Mouse (Mus musculus): ENCODE results near the gene Prrxl1.

Prrxl1 gene

DNA sequence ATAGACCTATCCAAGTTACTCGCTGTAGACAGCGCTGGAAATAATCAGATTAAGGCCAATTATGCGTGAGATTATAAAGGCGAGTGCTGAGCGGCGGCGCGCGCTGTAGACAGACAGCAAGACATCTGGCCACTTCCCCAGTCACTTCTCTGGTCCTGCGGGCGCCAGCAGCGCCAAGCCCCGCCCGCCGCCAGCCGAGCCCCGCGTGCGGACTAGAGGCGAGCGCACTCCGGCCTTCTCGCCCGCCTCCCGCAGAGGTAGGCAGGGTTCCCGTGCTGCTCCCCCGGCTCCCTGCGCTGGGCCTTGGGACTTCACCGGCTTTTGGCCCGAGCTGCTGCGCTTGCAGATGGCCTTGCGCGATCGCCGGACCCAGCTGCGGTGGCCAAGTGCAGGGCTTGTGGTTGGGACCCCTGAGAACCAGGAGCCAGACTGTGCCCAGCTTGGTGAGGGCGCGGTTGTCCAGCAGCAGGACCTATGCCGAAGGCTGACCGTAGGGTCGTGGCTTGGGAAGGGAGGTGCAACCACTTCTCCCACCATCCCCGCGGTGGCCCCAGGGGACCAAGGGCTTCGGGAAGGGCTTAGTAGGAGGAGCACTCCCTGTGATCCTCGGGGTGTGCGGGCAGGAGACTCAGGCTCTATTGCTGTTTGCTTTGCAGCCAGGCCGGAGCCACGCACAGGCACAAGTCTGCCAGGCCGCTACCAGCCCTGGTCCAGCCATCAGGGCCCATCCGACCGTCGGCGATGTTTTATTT lies at the start of gene Prrxl1:
Prrxl1 (plus strand) TSS at position 118 of the 752 bp plus-strand sequence.
- DNase-seq: peak; percentile 51

GRCm38 (mm10) chr14:32551854-32552253 lies 47.4 kb upstream of the Prrxl1 start:
- DNase-seq: no peak

DNA sequence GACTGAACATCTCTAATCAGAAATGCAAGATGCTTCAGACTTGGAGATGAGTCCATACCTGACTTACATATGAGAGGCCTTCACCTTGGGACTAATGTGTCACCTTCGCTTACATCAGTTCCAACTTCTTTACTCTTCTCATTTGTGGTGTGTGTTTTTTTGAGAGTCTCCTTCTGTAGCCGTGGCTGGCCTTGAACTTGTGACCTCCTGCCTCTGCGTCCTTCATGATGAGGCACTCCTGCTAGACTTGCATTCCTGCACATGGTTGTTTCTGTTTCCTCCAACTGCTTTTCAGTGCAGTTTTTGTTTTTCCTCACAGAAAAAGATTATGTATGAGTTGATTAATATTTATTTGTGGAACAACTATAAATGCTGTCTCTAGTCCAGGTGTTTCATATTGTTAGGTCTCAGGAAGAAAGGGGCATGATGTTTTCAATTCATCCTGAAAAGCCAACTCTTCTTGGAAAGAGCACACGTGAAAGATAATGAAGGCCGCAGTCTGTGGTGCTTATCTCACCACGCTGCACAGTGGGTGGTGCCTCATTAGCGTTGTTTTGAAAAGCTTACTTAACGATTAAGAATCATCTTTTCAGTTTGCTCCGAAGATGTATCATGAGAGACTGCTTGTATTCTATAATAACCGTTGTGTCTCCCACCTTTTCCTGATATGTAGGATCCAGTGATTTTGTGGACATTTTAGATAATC lies 45.9 kb upstream of the Prrxl1 start:
- no peak for DNase-seq

DNA sequence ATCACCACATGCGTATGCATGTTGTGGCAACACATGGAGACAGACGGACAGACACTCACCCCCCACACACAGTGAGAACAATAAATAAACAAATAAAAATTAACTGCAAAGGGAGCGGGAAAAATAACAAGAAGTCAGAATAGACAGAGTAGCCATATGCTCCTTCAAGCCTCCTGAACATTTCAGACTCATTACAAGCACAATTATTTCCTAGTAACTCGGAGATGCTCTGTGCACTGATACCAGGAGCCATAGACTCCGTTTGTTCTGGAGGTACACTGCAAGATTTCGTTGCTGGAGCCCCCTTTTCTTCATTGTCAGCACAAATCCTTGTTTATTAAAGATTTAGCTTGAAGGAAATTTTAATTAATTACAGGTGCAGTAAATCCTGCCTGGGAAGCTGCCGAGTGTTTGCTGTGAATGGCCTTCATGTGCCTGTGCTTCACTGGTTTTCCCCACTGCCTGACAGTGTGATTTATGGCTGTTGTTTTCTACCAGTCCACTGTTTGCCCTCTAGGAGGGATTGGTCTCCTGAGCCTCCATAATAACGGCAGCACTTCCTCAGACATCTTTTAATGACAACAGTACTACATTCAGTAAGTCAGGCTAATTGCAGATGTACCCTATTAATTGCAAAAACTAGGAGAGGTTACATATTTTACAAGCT lies 44.2 kb upstream of the Prrxl1 start:
- peak; percentile 47 for DNase-seq

- DNase-seq: no peak
These were observed 37.8 kb upstream of the Prrxl1 start for GRCm38 (mm10) chr14:32561428-32561827.

- DNase-seq: no peak
These were observed 35.5 kb upstream of the Prrxl1 start for GRCm38 (mm10) chr14:32563661-32564060.

DNA sequence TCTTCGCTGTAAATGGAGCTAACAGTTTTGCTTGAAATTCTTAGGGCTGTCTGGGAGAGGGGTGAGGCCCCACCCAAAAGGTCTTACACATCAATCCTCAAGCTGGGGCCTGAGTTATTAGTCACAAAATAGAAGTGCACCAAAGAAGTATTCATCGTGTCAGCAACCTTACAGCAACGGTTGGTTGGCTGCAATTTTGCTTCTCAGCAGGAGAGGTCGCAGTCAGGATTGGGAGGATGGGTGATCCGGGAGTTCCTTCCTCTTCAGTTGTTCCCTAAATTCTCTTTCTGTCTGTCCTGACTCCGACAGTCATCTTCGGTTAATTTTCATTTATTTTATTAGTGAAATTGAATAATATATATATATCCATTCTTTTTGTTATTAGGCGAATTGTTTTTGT lies 26.7 kb upstream of the Prrxl1 start:
- no peak for DNase-seq

GRCm38 (mm10) chr14:32578420-32578819 lies 20.8 kb upstream of the Prrxl1 start:
- no peak for DNase-seq

DNA sequence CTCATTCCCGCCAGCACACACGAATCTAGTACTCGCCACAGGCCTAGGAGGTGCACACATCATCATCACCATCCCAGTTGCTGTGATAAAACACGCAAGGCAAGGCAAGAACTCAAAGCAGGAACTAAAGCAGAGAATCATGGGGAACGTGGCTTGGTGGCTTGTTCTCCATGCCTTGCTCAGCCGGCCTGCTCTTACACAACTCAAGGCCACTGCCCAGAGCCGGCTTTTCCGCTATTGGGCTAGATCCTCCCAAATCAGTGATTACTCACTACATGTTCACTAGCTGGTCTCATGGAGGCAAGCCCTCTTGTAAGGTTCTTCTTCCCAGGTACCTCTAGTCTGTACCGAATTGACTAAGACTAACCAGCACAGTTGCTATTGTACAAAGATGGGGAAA lies 15.5 kb upstream of the Prrxl1 start:
- DNase-seq: no peak

DNA sequence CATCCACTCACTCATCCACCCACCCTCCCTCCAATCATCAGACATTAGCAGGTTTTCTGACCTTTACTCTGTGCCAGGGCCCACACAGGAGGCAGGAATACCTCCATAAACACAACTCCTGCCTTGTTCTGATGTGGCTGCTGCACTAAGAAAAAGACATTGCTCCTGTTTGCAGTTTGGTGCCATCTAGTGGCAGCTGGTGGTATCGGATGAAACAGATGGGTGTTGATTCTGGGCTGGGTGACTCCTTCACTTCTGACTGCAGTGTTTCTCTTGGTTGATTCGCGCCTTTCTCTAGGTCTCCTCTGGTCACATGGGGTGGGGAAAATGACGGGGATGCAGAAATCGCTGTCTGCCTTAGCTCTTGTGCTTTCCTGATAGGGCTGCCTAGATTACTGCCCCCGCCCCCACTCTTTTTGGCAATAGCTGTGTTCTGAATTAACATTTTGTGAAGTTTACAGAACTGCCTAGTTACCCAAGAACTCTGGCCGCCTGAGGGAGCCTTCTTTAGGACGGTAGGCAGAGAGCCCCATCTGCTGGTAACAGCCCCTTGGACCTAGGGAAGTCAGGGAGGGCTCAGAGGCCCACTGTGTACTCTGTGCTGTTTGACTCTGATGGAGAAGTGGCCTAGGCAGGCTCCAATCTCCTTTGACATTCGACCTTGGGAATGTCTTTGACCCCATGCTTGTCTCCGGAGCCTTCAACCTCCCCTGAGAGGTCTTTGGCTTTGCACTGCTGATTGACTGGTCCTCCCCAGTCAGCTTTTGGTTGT lies 12.0 kb upstream of the Prrxl1 start:
- DNase-seq: peak; percentile 70

GRCm38 (mm10) chr14:32590377-32590776 lies 8.8 kb upstream of the Prrxl1 start:
- no peak for DNase-seq

- peak; percentile 88 for DNase-seq
These were observed 1.7 kb upstream of the Prrxl1 start for GRCm38 (mm10) chr14:32597232-32598231.

- peak; percentile 10 for DNase-seq
These were observed 579 bp upstream of the Prrxl1 start for GRCm38 (mm10) chr14:32598437-32599219.

- peak; percentile 8 for DNase-seq
These were observed 903 bp downstream of the Prrxl1 start for GRCm38 (mm10) chr14:32600110-32600509.

- no peak for DNase-seq
These were observed 6.3 kb downstream of the Prrxl1 start for GRCm38 (mm10) chr14:32605508-32605907.

DNA sequence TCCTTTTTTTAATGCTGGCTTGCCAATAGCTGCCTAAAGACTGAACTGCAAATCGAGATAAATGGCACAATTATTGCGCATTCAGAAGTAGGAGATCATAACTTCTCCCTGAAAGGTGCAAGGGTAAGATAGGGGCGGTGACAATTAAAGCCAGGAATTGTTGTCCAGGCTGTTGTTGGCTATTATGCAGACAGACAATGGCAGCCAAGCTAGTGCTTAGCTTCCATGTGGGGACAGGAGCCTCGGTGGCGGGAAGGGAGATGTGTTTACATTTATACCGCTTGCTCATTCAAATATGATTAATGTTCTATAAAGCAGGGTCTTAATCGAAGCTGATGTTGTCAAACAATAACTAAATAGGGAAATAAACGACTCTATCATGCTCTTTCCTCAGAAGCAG lies 7.1 kb downstream of the Prrxl1 start:
- DNase-seq: no peak

- DNase-seq: peak; percentile 42
These were observed 10.2 kb downstream of the Prrxl1 start for GRCm38 (mm10) chr14:32609392-32609791.

- no peak for DNase-seq
These were observed 18.0 kb downstream of the Prrxl1 start for GRCm38 (mm10) chr14:32617253-32617652.

- DNase-seq: no peak
These were observed 25.0 kb downstream of the Prrxl1 start for GRCm38 (mm10) chr14:32624245-32624644.

GRCm38 (mm10) chr14:32624811-32625210 lies 25.6 kb downstream of the Prrxl1 start:
- no peak for DNase-seq

DNA sequence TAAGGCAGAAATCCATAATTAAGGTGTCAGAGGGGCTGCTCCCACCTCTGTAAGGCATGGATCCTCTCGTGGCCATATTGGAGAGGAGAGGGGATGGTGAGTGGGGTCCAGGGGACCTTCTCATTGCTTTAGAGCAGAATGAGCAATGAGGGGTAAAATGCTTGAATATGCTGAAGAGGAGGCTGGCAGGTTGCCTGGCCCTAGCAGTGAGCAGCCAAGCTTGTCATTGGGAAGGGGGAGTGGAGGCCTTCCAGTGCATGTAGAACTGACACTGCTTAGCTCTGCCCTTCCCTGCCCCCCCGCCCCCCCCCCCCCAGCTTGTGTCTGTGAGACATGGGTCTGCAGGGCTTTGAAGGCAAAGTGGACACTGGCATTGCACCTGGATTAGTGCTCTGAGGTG lies 28.1 kb downstream of the Prrxl1 start:
- DNase-seq: no peak

Data from embryo, embryonic 11 days (tissue).